Mouse (Mus musculus): ENCODE measurements around the gene Paxx.
A peak's percentile ranks its signal among the peaks of the same experiment; 100 is the strongest.
"Not testable (repeated sequence)": the region's sequence is repeated elsewhere in the genome, so short reads cannot be mapped to it uniquely, and the experiment has no call there.

Gene Paxx

DNA sequence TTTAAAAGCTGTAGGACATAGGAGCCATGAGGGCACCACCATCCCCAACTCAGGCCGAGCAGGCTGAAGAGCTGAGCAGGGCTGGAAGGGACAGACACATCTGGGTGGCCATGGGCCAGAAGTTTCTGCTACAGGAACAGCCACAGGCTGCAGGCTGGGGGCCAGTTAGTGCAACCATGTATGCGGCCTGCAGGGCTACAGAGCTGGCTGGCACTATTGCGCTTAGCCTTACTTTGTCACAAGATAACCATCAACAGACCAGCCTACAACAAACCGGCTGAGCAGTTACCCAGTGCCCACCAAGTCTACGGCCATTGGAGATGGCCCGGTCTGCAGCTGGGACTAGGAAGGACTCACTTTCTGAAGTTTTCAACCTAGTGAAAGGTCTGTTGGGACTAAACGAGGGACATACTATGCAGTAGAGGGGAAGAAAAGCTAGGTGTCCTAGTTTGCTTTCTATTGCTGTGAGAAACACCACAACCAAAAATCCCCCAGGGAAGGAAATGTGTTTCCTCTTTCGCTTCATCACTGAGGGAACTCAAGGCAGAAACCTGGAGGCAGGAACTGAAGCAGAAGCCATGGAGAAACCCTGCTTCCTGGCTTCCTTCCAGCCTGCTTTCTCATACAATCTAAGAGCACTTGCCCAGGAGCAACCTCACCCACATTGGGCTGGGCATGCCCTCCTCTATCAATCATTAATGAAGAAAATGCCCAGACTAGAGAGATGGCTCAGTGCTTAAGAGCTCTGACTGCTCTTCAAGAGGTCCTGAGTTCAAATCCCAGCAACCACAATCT is 9.8 kb downstream of the Paxx start:
- DNase-seq (ENCODE audit: low read depth, low spot score): no peak

DNA sequence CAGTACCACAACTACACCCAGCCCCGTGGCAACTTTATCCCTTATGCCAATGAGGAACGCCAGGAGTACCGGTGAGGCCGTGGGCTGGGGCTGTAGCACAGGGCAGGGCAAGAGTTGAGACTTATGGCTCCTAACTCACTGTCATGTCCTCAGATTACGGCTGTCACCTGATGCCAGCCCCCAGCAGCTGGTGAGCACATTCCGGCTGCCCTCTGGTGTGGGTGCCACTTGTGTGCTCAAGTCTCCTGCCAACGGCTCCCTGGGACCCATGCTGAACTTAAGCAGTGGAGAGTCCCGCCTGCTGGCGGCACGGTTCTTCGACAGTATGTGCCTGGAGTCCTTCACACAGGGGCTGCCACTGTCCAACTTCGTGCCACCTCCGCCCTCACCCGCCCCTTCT is 18.2 kb downstream of the Paxx start:
- no peak for DNase-seq (ENCODE audit: low read depth, low spot score)

GRCm38 (mm10) chr2:25441067-25441466 is 19.8 kb downstream of the Paxx start:
- DNase-seq (ENCODE audit: low read depth, low spot score): no peak

DNA sequence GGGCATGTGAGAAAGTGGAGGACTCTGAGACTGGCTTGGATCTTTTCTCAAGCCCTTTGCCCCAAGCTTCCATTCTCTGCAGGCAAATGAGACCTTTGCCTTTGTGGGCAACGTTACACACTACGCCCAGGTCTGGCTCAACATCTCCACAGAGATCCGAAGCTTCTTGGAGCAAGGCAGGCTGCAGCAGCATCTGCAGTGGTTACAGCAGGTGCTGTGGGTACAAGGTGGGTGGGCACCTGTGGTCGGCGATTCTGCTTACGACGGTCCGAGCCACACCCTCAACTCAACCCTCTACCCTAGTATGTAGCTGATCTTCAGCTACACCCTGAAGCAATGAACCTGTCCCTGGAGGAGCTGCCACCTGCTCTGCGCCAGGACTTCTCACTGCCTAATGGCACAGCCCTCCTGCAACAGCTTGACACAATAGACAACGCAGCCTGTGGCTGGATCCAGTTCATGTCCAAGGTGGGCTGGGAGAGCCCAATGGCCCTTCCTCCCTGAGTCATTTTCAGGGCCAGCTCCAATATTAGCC is 24.5 kb downstream of the Paxx start:
- DNase-seq (ENCODE audit: low read depth, low spot score): no peak

DNA sequence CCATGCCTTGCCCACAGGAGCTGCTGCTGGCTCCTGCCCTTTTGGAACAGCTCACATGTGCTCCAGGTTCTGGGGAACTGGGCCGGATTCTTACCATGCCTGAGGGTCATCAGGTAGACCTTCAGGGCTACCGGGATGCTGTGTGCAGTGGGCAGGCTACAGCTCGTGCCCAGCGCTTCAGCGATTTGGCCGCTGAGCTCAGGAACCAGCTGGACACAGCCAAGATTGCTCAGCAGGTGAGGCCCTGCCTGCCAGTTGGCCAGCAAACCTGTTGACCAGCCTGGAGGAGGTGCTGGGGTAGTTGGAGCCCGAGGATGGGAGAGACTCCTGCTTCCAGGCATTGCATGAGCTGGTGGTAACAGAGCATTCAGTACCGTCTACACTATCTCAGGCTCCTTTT is 26.6 kb downstream of the Paxx start:
- DNase-seq (ENCODE audit: low read depth, low spot score): no peak

DNA sequence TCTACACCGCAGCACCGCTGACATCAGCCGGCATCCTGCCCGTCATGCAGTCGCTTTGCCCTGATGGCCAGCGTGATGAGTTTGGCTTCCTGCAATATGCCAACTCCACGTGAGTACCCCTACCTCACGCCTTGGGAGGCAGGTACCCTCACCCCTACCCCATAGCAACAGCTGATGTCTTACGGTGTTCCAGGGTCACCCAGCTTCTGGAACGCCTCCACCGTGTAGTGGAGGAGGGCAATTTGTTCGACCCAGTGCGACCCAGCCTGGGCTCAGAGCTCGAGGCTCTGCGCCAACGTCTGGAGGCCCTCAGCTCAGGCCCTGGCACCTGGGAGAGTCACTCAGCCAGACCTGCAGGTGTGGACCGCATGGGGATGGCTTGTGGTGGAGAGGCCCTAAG is 27.8 kb downstream of the Paxx start:
- no peak for DNase-seq (ENCODE audit: low read depth, low spot score)

DNA sequence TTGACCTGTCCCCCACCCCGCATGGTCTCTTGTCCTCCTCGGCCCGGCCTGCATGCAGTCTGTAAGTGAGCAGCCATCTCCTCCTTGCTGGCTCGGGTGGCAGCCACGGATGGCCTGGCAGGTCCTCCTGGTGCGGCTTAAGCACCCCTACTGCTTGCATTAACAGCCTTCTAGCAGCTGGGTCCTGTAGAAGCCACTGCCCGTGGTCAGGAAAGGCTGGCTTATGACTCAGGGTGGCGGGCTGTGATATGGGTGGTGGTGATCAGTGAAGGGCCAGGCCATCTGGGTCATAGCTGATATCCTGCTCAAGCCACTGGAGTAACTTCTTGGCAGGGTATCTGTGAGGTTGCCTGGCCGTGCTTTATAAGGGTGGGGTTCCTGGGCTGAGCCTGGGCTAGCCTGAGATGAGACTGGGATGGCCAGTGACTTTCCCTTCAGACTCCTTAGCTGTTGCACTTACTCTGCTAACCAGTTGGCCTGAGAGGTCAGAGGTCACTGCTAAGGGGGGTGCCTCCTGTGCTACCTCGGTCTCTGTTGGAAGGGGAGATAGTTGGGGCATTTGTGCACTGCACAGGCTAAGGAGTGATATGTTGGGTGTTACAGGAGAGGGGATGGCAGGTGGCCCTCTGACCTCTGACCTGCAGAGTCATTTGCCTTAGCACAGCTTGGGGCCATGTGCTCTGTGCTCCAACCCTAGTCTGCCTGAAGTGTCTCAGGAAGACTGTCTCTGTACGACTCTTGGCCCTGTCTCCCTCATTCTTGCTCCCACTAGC is 28.4 kb downstream of the Paxx start:
- no peak for DNase-seq (ENCODE audit: low read depth, low spot score)

- no peak for DNase-seq (ENCODE audit: low read depth, low spot score)
These were observed 29.5 kb downstream of the Paxx start for GRCm38 (mm10) chr2:25431308-25431855.

DNA sequence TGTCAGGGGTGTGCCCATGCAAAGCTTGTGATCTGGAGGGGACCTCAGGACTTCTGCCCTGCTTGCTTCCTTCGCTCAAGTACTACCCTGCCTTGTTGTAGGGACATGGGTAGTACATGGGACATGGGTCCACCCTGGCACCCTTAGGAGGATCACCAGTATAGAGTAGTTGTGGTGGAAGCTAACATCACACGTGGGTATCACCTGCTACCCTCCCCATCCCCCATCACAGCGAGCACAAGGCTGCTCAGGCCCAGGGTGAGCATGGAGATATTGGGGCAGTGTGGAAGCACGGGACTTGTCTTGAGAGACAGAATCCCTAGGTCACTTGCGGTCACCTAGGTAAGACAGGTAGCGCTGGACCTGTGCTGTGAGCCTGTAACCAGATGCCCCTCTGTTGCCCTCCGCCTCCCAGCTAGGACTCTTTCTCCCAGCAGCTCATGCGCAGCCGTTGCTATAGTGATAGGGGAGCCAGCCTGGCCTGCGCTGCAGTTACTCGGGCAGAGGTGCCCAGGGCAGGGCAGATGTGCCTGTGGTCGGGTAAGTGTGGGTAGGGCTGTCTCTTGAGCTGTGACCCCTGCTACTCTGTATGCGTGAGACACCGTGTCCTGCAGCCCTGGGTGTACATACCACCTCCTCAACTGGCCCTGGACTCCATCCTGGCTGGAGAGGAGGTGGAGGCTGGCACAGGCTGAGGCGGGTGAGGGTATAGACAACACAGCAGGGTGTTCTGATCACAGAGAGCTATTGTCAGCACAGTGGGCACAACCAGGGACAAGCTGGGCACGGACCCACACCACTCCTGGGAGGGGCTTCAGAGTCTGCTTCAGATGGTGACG is 30.3 kb downstream of the Paxx start:
- no peak for DNase-seq (ENCODE audit: low read depth, low spot score)

GRCm38 (mm10) chr2:25429435-25430180 is 31.3 kb downstream of the Paxx start:
- DNase-seq (ENCODE audit: low read depth, low spot score): no peak

DNA sequence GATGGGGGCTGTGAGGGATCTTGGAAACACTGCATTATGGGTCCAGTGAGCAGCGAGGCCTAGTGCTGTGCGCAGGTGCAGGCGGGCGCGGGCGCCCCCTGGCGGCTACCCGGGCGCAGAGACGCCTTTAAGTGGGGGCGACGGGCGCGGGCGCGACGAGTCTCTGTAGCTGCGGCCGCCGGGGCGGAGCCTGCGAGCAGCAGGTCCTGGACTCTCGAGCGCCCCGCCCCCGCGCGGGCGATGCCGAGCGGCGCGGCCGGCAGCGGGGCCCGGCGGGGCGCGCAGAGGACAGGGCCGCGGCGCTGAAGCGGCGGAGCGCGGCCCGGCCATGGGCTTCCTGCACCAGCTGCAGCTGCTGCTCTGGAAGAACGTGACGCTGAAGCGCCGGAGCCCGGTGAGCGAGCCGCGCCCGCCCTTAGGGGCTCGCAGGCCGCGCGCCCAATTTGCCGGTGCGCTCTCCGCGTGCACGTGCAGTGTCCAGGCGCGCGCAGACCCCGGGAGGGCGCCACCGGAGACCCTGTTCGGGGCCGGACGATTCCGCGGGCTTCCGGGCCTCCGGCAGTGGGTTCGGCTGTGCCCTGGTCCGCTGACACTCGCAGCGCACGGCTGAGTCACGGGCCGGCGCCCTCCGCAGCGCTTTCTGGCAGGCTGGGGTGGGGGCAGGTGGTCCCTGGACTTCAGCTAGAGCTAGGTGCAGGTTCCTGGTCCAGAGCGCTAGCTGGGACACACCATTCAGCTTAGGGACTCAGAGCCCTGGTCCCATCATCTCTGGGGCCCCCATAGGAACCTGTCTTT is 32.3 kb downstream of the Paxx start, which contains the start of gene Abca2:
TSS of gene Abca2 (plus strand) at position 262 of the 795 bp plus-strand sequence.
- peak; percentile 84 for DNase-seq (ENCODE audit: low read depth, low spot score)

GRCm38 (mm10) chr2:25427256-25427655 is 33.6 kb downstream of the Paxx start:
- no peak for DNase-seq (ENCODE audit: low read depth, low spot score)

- DNase-seq (ENCODE audit: low read depth, low spot score): peak; percentile 65
These were observed 34.1 kb downstream of the Paxx start for GRCm38 (mm10) chr2:25426721-25427191.

DNA sequence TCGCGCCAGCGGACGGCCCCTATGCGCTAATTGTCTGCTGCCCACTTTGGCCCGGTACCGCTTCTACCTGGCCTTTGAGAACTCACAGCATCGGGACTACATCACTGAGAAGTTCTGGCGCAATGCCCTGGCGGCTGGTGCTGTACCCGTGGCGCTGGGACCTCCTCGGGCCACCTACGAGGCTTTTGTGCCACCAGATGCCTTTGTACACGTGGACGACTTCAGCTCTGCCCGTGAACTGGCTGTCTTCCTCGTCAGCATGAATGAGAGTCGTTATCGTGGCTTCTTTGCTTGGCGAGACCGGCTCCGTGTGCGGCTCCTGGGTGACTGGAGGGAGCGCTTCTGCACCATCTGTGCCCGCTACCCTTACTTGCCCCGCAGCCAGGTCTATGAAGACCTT is 35.4 kb downstream of the Paxx start:
- no peak for DNase-seq (ENCODE audit: low read depth, low spot score)

GRCm38 (mm10) chr2:25423626-25424025 is 37.3 kb downstream of the Paxx start:
- DNase-seq (ENCODE audit: low read depth, low spot score): no peak

DNA sequence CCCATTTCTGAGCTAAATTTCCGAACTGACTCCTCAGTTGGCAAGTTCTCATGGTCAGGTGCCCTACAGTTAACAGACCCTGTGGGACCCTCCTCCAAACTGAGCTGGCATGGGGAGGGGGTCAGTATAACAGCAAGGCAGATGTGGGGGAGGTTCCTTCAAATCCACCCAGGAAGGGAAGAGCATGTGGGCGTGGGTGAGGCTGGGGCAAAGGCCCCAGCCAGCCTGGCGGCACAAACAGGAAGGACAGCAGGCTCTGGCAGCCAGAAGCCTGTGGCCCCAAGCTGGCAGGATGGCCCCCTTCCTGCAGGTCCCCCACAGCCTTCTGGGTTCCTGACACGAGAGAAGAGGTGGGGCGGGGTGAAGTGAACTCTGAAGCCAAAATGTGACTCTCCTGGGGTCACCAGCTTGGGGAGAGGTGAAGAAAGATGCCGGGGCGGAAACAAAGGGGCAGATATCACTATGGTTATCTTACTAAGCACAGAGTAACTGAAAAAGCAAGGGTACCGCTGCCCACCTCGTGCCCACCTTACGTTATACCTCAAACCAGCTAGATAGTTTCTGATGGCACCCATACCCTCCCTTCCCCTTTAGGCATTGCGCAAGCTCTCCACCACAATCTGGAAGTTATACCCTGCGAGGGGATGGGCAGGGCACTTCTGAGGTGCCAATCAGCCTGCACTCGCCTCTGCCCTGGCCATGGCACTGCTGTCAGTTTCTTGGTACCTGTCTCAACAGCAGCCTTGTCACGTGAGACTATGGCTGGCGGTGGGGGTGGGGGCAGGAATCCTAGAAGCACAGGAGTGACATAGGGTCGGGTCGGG is 38.1 kb downstream of the Paxx start, which contains the start of gene Fut7:
TSS of gene Fut7 (plus strand) at position 681 of the 824 bp plus-strand sequence.
- DNase-seq (ENCODE audit: low read depth, low spot score): no peak

- DNase-seq (ENCODE audit: low read depth, low spot score): no peak
These were observed 39.0 kb downstream of the Paxx start for GRCm38 (mm10) chr2:25421896-25422295.

- DNase-seq (ENCODE audit: low read depth, low spot score): no peak
These were observed 43.5 kb downstream of the Paxx start for GRCm38 (mm10) chr2:25417426-25417825.

DNA sequence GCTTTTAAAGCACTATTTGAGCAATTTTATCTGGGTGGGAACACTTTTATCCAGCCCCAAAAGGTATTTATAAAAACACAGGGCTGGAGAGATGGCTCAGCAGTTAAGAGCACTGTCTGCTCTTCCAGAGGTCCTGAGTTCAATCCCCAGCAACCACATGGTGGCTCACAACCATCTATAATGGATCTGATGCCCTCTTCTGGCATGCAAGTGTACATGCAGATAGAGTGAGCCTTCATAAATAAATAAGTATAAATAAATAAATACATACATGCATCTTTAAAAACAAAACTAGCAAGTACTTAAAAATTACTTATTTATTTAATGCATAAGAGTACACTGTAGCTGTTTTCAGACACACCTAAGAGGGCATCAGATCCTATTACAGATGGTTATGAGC is 47.5 kb downstream of the Paxx start:
- not testable (repeated sequence) for DNase-seq (ENCODE audit: low read depth, low spot score)

Data from retina, adult 2 months (tissue).